Mouse (Mus musculus) forebrain, embryonic 16.5 days (tissue): Measurements from ENCODE around the gene Fgfrl1. TPM values are rescaled to one million over a fixed set of nuclear protein-coding genes. Genes with fewer than 3 reads are reported as not detected.

ENCODE experiments used
- ATAC-seq: fragments of 200-750 bp; cut with Nextera tagmentation; 2 replicates; pipeline ENCODE4 v1.8.0; 2017; ENCODE audit warnings: mild to moderate bottlenecking, moderate library complexity
- H3K27ac ChIP-seq: fragments of 300-500 bp; sonication (generic); 2 replicates; pipeline ENCODE4 v1.5.1; 2014; ENCODE audit warnings: low read length, control low read depth
- H3K27me3 ChIP-seq: fragments of 300-500 bp; sonication (generic); replicated peaks from 2 replicates; pipeline ENCODE4 v1.6.1; 2014; ENCODE audit warnings: low read length; ENCODE audit not compliant: control insufficient read depth, insufficient read depth
- H3K36me3 ChIP-seq: fragments of 300-500 bp; sonication (generic); 2 replicates; pipeline ENCODE4 v1.6.1; 2014; ENCODE audit not compliant: control insufficient read depth, insufficient read depth
- H3K4me1 ChIP-seq: fragments of 300-500 bp; sonication (generic); replicated peaks from 2 replicates; pipeline ENCODE4 v1.6.1; 2014; ENCODE audit warnings: low read length; ENCODE audit not compliant: control insufficient read depth, insufficient read depth
- H3K4me2 ChIP-seq: fragments of 300-500 bp; sonication (generic); 2 replicates; pipeline ENCODE4 v1.6.1; 2014; ENCODE audit warnings: mild to moderate bottlenecking, low read length, control low read depth
- H3K4me3 ChIP-seq: fragments of 300-500 bp; sonication (generic); replicated peaks from 2 replicates; pipeline ENCODE4 v1.5.1; 2014; ENCODE audit warnings: mild to moderate bottlenecking, low read length, control low read depth
- H3K9ac ChIP-seq: fragments of 300-500 bp; sonication (generic); replicated peaks from 2 replicates; pipeline ENCODE4 v1.6.1; 2014; ENCODE audit warnings: low read depth, low read length, control low read depth
- H3K9me3 ChIP-seq: fragments of 300-500 bp; sonication (generic); 2 replicates; pipeline ENCODE4 v1.6.1; 2016; ENCODE audit warnings: low read length; ENCODE audit not compliant: control insufficient read depth
- WGBS: fragments of 180-500 bp; shearing (Covaris S2); extraction: QIAGEN DNeasy Blood & Tissue Kit; methylation state at CpG from one replicate; pipeline ENCODE4 v1.1.7; 2014; 5-methylcytosine and 5-hydroxymethylcytosine counted together
- polyA plus RNA-seq: library from polyadenylated mRNA; unstranded; fragments of >200 nt; fragmentation: Nextera tagmentation; extraction: Ambion mirVana; gene quantifications from 2 replicates; pipeline ENCODE4 v1.2.1, GENCODE M21; 2015

Fgfrl1 gene
- polyA plus RNA-seq, 1 experiment from 2014 or later = 5.8 TPM

- 8% methylated on average over 36 of the region's 36 CpGs for WGBS
- Histone ChIP-seq H3K36me3 (peaks cover 3% of the 10 kb centered on the region; the same call in 1 of the 2 replicates), H3K27ac (no peak overlapping the region), H3K9ac (peak overlapping the region; percentile 86), H3K4me1 (peaks cover 16% of the 10 kb centered on the region), H3K4me3 (peak overlapping the region; percentile 69), H3K4me2 (peak overlapping the region; percentile 60), H3K9me3 (no peaks in the 10 kb centered on the region), H3K27me3 (no peaks in the 10 kb centered on the region; the same call in 1 of the 2 replicates)
- ATAC-seq = peak; percentile 99
Measured at GRCm38 (mm10) chr5:108660632-108661268, 31.4 kb upstream of the Fgfrl1 start.

- no peak for ATAC-seq
Measured at GRCm38 (mm10) chr5:108662772-108663171, 29.4 kb upstream of the Fgfrl1 start.

GRCm38 (mm10) chr5:108665066-108665465, 27.1 kb upstream of the Fgfrl1 start:
- Histone ChIP-seq H3K9ac (no peak overlapping the region), H3K4me1 (peaks cover 16% of the 10 kb centered on the region), H3K27me3 (no peaks in the 10 kb centered on the region; the same call in 1 of the 2 replicates), H3K27ac (no peak overlapping the region), H3K9me3 (no peaks in the 10 kb centered on the region), H3K4me3 (no peak overlapping the region), H3K4me2 (no peak overlapping the region), H3K36me3 (no peaks in the 10 kb centered on the region)
- ATAC-seq = no peak
- 36% methylated on average over 3 of the region's 3 CpGs for WGBS

More at GRCm38 (mm10) chr5:108662772-108663171, 29.4 kb upstream of the Fgfrl1 start:
- peaks cover under 1% of the 10 kb centered on the region; the same call in 1 of the 2 replicates for H3K36me3 ChIP-seq
- no peak overlapping the region for H3K4me2 ChIP-seq
- H3K9ac ChIP-seq = no peak overlapping the region
- WGBS = 82% methylated on average over 4 of the region's 4 CpGs
- H3K27ac ChIP-seq = no peak overlapping the region
- H3K9me3 ChIP-seq = no peaks in the 10 kb centered on the region
- H3K4me3 ChIP-seq = no peak overlapping the region
- H3K27me3 ChIP-seq = no peaks in the 10 kb centered on the region; the same call in 1 of the 2 replicates
- H3K4me1 ChIP-seq = peaks cover 16% of the 10 kb centered on the region

- Histone ChIP-seq H3K4me2 (no peak overlapping the region), H3K9me3 (no peaks in the 10 kb centered on the region), H3K9ac (no peak overlapping the region), H3K27ac (no peak overlapping the region), H3K36me3 (peaks cover 8% of the 10 kb centered on the region; the same call in 1 of the 2 replicates), H3K4me3 (no peak overlapping the region), H3K4me1 (peaks cover 17% of the 10 kb centered on the region), H3K27me3 (no peaks in the 10 kb centered on the region; the same call in 1 of the 2 replicates)
- WGBS = 97% methylated on average over 2 of the region's 2 CpGs
- no peak for ATAC-seq
Measured at GRCm38 (mm10) chr5:108667370-108667769, 24.8 kb upstream of the Fgfrl1 start.

- H3K4me3 ChIP-seq = peak overlapping the region; percentile 56
- peak overlapping the region; percentile 73 for H3K9ac ChIP-seq
- H3K27ac ChIP-seq = peak overlapping the region; percentile 88
- peaks cover 11% of the 10 kb centered on the region; the same call in 1 of the 2 replicates for H3K36me3 ChIP-seq
- H3K9me3 ChIP-seq = no peaks in the 10 kb centered on the region
- H3K27me3 ChIP-seq = no peaks in the 10 kb centered on the region
- peak overlapping the region; percentile 67 for H3K4me2 ChIP-seq
- ATAC-seq = no peak; the same call in 1 of the 2 replicates
- 16% methylated on average over 3 of the region's 3 CpGs for WGBS
- peaks cover 17% of the 10 kb centered on the region for H3K4me1 ChIP-seq
Measured at GRCm38 (mm10) chr5:108668387-108668932, 23.7 kb upstream of the Fgfrl1 start.

GRCm38 (mm10) chr5:108668977-108669936, 22.9 kb upstream of the Fgfrl1 start, which contains the start of gene Dgkq:
TSS of gene Dgkq (minus strand) at chr5:108669672.
- ATAC-seq = peak; percentile 86
- H3K4me2 ChIP-seq = peak within 1 kb of the TSS; percentile 67
- no peaks in the 10 kb centered on the region for H3K27me3 ChIP-seq
- peak within 1 kb of the TSS; percentile 88 for H3K27ac ChIP-seq
- peaks cover 11% of the 10 kb centered on the region; the same call in 1 of the 2 replicates for H3K36me3 ChIP-seq
- H3K4me1 ChIP-seq = peaks cover 17% of the 10 kb centered on the region
- peak within 1 kb of the TSS; percentile 56 for H3K4me3 ChIP-seq
- peak within 1 kb of the TSS; percentile 73 for H3K9ac ChIP-seq
- 5% methylated on average over 43 of the region's 43 CpGs for WGBS
- H3K9me3 ChIP-seq = no peaks in the 10 kb centered on the region

- Histone ChIP-seq H3K9ac (peak overlapping the region; percentile 73; the same call in 1 of the 2 replicates), H3K27me3 (no peaks in the 10 kb centered on the region), H3K4me2 (peak overlapping the region; percentile 67), H3K36me3 (peaks cover 11% of the 10 kb centered on the region; the same call in 1 of the 2 replicates), H3K27ac (no peak overlapping the region), H3K4me3 (peak overlapping the region; percentile 56; the same call in 1 of the 2 replicates), H3K4me1 (peaks cover 17% of the 10 kb centered on the region), H3K9me3 (no peaks in the 10 kb centered on the region)
- ATAC-seq = peak; percentile 5; the same call in 1 of the 2 replicates
- WGBS = 83% methylated on average over 9 of the region's 9 CpGs
Measured at GRCm38 (mm10) chr5:108669986-108670385, 22.2 kb upstream of the Fgfrl1 start.

GRCm38 (mm10) chr5:108670785-108671184, 21.4 kb upstream of the Fgfrl1 start:
- Histone ChIP-seq H3K9ac (no peak overlapping the region), H3K4me2 (no peak overlapping the region), H3K27me3 (no peaks in the 10 kb centered on the region), H3K36me3 (peaks cover 11% of the 10 kb centered on the region; the same call in 1 of the 2 replicates), H3K4me3 (no peak overlapping the region), H3K27ac (no peak overlapping the region), H3K4me1 (peaks cover 17% of the 10 kb centered on the region), H3K9me3 (no peaks in the 10 kb centered on the region)
- ATAC-seq = no peak
